Mouse (Mus musculus): ENCODE results near the gene Scarf1. TPM values are rescaled to one million over a fixed set of nuclear protein-coding genes. Genes with fewer than 3 reads are reported as not detected.

Gene Scarf1
- polyA plus RNA-seq, 1 experiment from 2014 or later: 17.7 TPM

DNA sequence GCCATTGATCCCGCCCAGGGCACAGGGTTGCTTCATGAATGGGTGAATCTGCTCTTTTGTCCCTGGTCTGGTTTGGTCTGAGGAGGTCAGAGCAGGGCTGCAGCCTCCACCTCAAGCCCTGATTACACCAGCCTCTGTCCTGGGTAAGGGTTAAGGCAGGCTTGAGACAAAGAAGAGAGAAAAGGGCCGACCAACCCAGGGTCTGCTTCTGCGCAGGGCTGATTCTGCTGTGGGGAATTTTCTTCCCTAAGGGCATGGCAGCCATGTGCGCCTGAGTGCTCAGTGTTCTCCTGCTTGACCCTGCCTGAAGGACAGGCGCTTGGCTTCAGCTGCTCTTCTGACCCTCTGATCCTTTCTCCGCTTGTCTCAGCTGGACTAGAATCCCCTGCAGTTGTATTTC is 43.8 kb downstream of the Scarf1 start:
- peaks cover 10% of the 10 kb centered on the region for H3K4me1 ChIP-seq (replicated peaks; ENCODE audit: control insufficient read depth, insufficient read depth, low read length)
- H3K9ac ChIP-seq (ENCODE audit: low read length): no peak overlapping the region
- H3K9me3 ChIP-seq (ENCODE audit: control insufficient read depth, low read length): no peaks in the 10 kb centered on the region
- H3K36me3 ChIP-seq (ENCODE audit: control insufficient read depth, insufficient read depth, low read length): no peaks in the 10 kb centered on the region
- no peak overlapping the region for H3K4me3 ChIP-seq (ENCODE audit: low read length)
- ATAC-seq (ENCODE audit: low read depth): no peak
- H3K27ac ChIP-seq (ENCODE audit: low read length): no peak overlapping the region
- no peaks in the 10 kb centered on the region for H3K27me3 ChIP-seq (ENCODE audit: control insufficient read depth, insufficient read depth, low read depth, low read length)
- no peak overlapping the region for H3K4me2 ChIP-seq (ENCODE audit: low read depth, low read length)
- WGBS: 91% methylated on average over 6 of the region's 6 CpGs

DNA sequence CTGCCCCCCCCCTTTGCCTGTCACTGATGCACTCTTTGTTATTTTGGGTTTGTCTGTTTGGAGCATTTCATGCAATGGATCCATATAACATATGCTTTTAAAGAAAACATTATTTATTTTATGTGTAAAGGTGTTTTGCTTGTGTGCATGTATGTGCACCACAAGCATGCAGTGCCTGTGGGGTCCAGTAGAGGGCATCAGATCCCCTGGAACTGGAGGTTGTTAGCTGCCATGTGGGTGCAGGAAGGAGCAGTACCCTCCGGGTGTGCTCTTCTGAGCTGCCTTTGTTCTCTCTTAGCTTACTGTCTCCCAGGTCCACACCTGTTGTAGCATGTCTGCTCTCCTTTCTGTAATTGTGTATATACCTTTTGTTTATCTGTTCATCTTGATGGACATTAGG is 44.8 kb downstream of the Scarf1 start:
- H3K27ac ChIP-seq (ENCODE audit: low read length): no peak overlapping the region
- H3K4me3 ChIP-seq (ENCODE audit: low read length): no peak overlapping the region
- WGBS: 95% methylated on average over 1 of the region's 1 CpGs
- no peak for ATAC-seq (ENCODE audit: low read depth)
- no peak overlapping the region for H3K9ac ChIP-seq (ENCODE audit: low read length)
- no peaks in the 10 kb centered on the region for H3K9me3 ChIP-seq (ENCODE audit: control insufficient read depth, low read length)
- H3K4me1 ChIP-seq (replicated peaks; ENCODE audit: control insufficient read depth, insufficient read depth, low read length): peaks cover under 1% of the 10 kb centered on the region; the same call in 1 of the 2 replicates
- H3K4me2 ChIP-seq (ENCODE audit: low read depth, low read length): no peak overlapping the region
- H3K36me3 ChIP-seq (ENCODE audit: control insufficient read depth, insufficient read depth, low read length): no peaks in the 10 kb centered on the region
- H3K27me3 ChIP-seq (ENCODE audit: control insufficient read depth, insufficient read depth, low read depth, low read length): no peaks in the 10 kb centered on the region

GRCm38 (mm10) chr11:75559870-75560504 is 46.6 kb downstream of the Scarf1 start:
- ATAC-seq (ENCODE audit: low read depth): no peak
- Histone ChIP-seq H3K9me3 (ENCODE audit: control insufficient read depth, low read length) (no peaks in the 10 kb centered on the region), H3K4me2 (ENCODE audit: low read depth, low read length) (no peak overlapping the region), H3K4me3 (ENCODE audit: low read length) (no peak overlapping the region), H3K9ac (ENCODE audit: low read length) (no peak overlapping the region), H3K27ac (ENCODE audit: low read length) (no peak overlapping the region), H3K36me3 (ENCODE audit: control insufficient read depth, insufficient read depth, low read length) (no peaks in the 10 kb centered on the region), H3K4me1 (replicated peaks; ENCODE audit: control insufficient read depth, insufficient read depth, low read length) (peaks cover 4% of the 10 kb centered on the region; the same call in 1 of the 2 replicates), H3K27me3 (ENCODE audit: control insufficient read depth, insufficient read depth, low read depth, low read length) (no peaks in the 10 kb centered on the region)
- 79% methylated on average over 8 of the region's 8 CpGs for WGBS

GRCm38 (mm10) chr11:75560530-75561409 is 47.4 kb downstream of the Scarf1 start:
- 72% methylated on average over 14 of the region's 14 CpGs for WGBS
- Histone ChIP-seq H3K4me2 (ENCODE audit: low read depth, low read length) (no peak overlapping the region), H3K9me3 (ENCODE audit: control insufficient read depth, low read length) (no peaks in the 10 kb centered on the region), H3K4me1 (replicated peaks; ENCODE audit: control insufficient read depth, insufficient read depth, low read length) (peaks cover 5% of the 10 kb centered on the region), H3K27me3 (ENCODE audit: control insufficient read depth, insufficient read depth, low read depth, low read length) (no peaks in the 10 kb centered on the region), H3K9ac (ENCODE audit: low read length) (no peak overlapping the region), H3K36me3 (ENCODE audit: control insufficient read depth, insufficient read depth, low read length) (no peaks in the 10 kb centered on the region), H3K4me3 (ENCODE audit: low read length) (no peak overlapping the region), H3K27ac (ENCODE audit: low read length) (no peak overlapping the region)
- ATAC-seq (ENCODE audit: low read depth): no peak

DNA sequence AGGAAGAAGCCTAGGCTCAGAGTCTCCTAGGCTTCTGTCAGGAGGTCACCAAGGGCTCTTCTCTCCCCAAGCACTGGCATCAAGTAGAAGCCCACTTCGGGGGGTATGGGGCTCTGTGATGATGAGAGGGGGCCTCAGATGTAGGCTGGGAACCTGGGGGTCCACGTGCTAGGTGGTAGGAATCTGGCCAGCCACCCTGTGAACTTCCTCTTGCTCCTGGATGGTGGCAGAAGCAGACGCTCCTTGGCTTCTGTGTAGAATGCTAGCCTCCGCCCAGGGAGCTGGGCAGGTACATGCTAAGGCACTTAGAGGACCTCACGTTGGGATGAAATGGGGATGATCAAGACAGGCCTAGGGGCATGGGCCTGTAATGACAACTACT is 48.1 kb downstream of the Scarf1 start:
- Histone ChIP-seq H3K4me2 (ENCODE audit: low read depth, low read length) (no peak overlapping the region), H3K27ac (ENCODE audit: low read length) (no peak overlapping the region), H3K4me3 (ENCODE audit: low read length) (no peak overlapping the region), H3K9me3 (ENCODE audit: control insufficient read depth, low read length) (no peaks in the 10 kb centered on the region), H3K27me3 (ENCODE audit: control insufficient read depth, insufficient read depth, low read depth, low read length) (no peaks in the 10 kb centered on the region), H3K36me3 (ENCODE audit: control insufficient read depth, insufficient read depth, low read length) (no peaks in the 10 kb centered on the region), H3K9ac (ENCODE audit: low read length) (no peak overlapping the region), H3K4me1 (replicated peaks; ENCODE audit: control insufficient read depth, insufficient read depth, low read length) (peaks cover 11% of the 10 kb centered on the region)
- WGBS: 73% methylated on average over 5 of the region's 5 CpGs
- no peak for ATAC-seq (ENCODE audit: low read depth)

DNA sequence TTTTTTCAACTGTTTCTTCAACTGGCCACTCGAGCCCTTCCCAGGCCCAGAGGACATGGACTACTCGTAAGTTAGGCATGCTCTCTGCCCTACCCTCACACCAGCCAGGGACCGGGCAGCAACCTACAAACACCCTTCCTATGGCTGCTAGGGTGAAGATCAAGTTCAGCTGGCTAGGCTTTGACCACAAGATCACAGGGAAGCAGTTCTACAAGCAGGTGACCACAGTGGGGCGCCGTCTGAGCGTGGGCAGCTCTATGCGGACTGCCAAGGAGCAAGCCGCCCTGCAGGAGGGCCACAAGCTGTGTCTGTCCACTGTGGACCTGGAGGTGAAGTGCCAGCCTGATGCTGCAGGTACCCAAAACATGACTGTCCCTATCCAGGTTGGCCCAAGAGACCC is 49.5 kb downstream of the Scarf1 start:
- 86% methylated on average over 8 of the region's 8 CpGs for WGBS
- H3K9ac ChIP-seq (ENCODE audit: low read length): no peak overlapping the region
- H3K27me3 ChIP-seq (ENCODE audit: control insufficient read depth, insufficient read depth, low read depth, low read length): no peaks in the 10 kb centered on the region
- H3K4me2 ChIP-seq (ENCODE audit: low read depth, low read length): no peak overlapping the region
- no peak for ATAC-seq (ENCODE audit: low read depth)
- H3K4me1 ChIP-seq (replicated peaks; ENCODE audit: control insufficient read depth, insufficient read depth, low read length): peaks cover 11% of the 10 kb centered on the region
- H3K9me3 ChIP-seq (ENCODE audit: control insufficient read depth, low read length): no peaks in the 10 kb centered on the region
- H3K36me3 ChIP-seq (ENCODE audit: control insufficient read depth, insufficient read depth, low read length): no peaks in the 10 kb centered on the region
- H3K27ac ChIP-seq (ENCODE audit: low read length): no peak overlapping the region
- no peak overlapping the region for H3K4me3 ChIP-seq (ENCODE audit: low read length)

- no peak for ATAC-seq (ENCODE audit: low read depth)
- no peaks in the 10 kb centered on the region for H3K27me3 ChIP-seq (ENCODE audit: control insufficient read depth, insufficient read depth, low read depth, low read length)
- H3K36me3 ChIP-seq (ENCODE audit: control insufficient read depth, insufficient read depth, low read length): no peaks in the 10 kb centered on the region
- 36% methylated on average over 18 of the region's 18 CpGs for WGBS
- no peak overlapping the region for H3K4me3 ChIP-seq (ENCODE audit: low read length)
- H3K4me2 ChIP-seq (ENCODE audit: low read depth, low read length): no peak overlapping the region
- peaks cover 11% of the 10 kb centered on the region for H3K4me1 ChIP-seq (replicated peaks; ENCODE audit: control insufficient read depth, insufficient read depth, low read length)
- peak overlapping the region; percentile 21; the same call in 1 of the 2 replicates for H3K27ac ChIP-seq (ENCODE audit: low read length)
- H3K9me3 ChIP-seq (ENCODE audit: control insufficient read depth, low read length): no peaks in the 10 kb centered on the region
- no peak overlapping the region for H3K9ac ChIP-seq (ENCODE audit: low read length)
Observed at GRCm38 (mm10) chr11:75563851-75564548, 50.7 kb downstream of the Scarf1 start.

DNA sequence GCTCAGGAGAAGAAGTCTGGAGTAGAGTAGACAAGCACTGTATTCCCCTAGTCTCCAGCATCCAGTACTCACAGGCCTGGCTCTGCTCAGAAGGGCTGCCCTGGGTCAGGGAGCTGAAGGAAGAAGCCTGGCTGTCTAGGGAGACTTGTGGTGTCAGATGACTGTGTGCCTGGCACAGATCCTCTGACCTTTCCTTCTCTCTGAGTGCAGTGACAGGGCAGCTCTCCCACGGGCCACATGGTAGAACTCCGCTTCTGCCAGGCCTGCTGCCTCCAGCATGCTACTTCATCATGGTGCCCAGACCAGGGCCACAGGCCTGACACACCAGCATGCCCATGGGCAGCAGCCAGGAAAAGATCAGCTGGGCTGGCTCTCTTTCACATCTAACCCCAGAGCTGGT is 52.5 kb downstream of the Scarf1 start:
- H3K9me3 ChIP-seq (ENCODE audit: control insufficient read depth, low read length): no peaks in the 10 kb centered on the region
- ATAC-seq (ENCODE audit: low read depth): 0 out of 2 replicates have a peak, but pooled peaks have one; percentile 41
- H3K9ac ChIP-seq (ENCODE audit: low read length): no peak overlapping the region
- H3K4me1 ChIP-seq (replicated peaks; ENCODE audit: control insufficient read depth, insufficient read depth, low read length): peaks cover 11% of the 10 kb centered on the region
- no peak overlapping the region for H3K4me2 ChIP-seq (ENCODE audit: low read depth, low read length)
- H3K27me3 ChIP-seq (ENCODE audit: control insufficient read depth, insufficient read depth, low read depth, low read length): no peaks in the 10 kb centered on the region
- no peaks in the 10 kb centered on the region for H3K36me3 ChIP-seq (ENCODE audit: control insufficient read depth, insufficient read depth, low read length)
- H3K27ac ChIP-seq (ENCODE audit: low read length): peak overlapping the region; percentile 56
- H3K4me3 ChIP-seq (ENCODE audit: low read length): no peak overlapping the region
- 70% methylated on average over 2 of the region's 2 CpGs for WGBS

Measured in lung, embryonic 16.5 days (tissue).